Mouse (Mus musculus) urinary bladder, adult 2 months (tissue): ENCODE measurements around the gene Rnf39. TPM values are rescaled to one million over a fixed set of nuclear protein-coding genes. Genes with fewer than 3 reads are reported as not detected.
A peak's percentile ranks its signal among the peaks of the same experiment; 100 is the strongest.
"Not testable (repeated sequence)": the region's sequence is repeated elsewhere in the genome, so short reads cannot be mapped to it uniquely, and the experiment has no call there.

Experiments used
- DNase-seq: peaks from one replicate; pipeline ENCODE4 v3.0.0; 2022; ENCODE audit warnings: low spot score
- polyA plus RNA-seq: library from polyadenylated mRNA; depleted of rRNA; stranded (reverse); fragments of >200 nt; gene quantifications from 2 replicates; pipeline ENCODE4 v1.2.3, GENCODE M21; 2012; rRNA removed

The Rnf39 gene
- polyA plus RNA-seq, 1 experiment = 11.0 TPM

- no peak for DNase-seq
Observed at GRCm38 (mm10) chr17:36982253-36983155, 39.8 kb downstream of the Rnf39 start.

DNA sequence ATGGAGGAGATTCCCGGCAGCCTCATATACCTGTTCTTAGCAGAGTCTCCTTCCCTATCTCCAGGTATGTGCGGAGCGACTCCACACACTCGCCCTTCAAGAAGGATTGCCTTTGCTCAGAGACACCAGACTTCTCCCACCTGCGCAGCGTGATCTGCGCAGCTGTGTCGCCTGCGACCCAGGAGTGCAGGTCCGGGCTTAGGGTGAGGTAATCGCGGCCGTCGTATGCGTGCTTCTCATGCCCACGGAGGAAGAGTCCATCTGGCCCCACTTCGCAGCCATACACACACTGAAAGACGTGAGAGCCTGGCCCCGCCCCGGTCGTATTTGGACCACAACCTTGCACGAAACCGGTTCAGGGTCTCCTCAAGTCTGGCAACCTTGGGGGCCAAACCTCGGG is 45.8 kb downstream of the Rnf39 start:
- DNase-seq = no peak

DNA sequence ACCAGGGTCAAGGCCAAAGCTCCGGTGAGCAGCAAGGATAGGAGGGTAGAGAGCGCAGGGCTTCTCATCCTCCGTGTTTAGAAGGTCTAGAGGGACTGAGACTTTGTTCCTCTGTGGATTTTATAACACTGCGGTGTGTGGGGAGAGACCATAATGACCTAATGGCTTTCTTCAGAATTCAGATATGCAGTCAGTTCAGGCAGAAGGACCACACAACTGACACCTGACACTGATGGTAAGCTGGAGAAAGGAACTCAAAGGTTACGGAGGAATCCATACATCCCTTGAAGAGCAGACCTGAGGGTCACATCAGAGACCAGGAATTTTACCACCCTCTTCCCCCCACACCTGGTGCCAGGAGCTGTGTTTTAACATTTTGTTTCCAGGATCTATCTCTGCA is 46.7 kb downstream of the Rnf39 start, which contains the start of gene H2-M5:
Gene H2-M5 (minus strand): TSS at position 101 of the 400 bp plus-strand sequence.
- DNase-seq = no peak

DNA sequence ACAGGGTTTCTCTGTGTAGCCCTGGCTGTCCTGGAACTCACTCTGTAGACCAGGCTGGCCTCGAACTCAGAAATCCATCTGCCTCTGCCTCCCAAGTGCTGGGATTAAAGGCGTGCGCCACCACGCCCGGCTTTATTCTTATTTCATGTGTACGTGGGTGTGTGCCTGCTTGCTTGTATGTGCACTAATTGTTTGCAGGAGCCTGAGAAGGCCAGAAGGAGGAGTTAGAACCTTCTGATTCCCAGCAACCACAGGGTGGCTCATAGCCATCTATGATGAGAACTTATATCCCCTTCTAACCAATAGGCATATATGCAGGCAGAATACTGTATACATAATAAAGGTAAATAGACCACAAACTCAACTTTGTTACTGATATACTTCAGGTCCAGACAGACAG is 47.9 kb downstream of the Rnf39 start:
- not testable (repeated sequence) for DNase-seq

GRCm38 (mm10) chr17:36992336-36993104 is 49.8 kb downstream of the Rnf39 start:
- DNase-seq = no peak

DNA sequence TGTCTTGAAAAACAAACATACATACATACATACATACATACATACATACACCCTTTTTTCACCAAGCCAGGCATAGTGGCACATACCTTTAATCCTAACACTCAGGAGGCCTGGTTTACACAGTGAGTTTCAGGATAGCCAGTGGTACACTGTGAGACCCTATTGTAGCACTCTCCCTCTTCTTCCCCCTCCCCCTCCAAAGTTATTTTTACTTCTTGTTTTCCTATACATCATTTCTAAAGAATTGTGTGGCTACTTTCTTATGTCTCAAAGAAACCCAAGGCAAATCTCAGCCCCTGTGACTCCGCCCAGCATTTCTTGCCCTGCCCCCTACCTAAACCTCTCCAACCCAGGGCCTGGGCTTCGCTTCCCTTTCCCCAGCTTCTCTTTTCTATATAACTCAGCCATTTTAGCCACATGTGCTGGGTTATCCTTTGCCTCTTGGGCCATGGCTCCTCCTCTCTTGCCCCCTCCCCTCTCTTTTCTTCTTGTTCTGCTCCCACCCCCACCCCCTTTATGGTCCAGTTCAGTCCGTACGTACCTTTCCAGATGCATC is 51.1 kb downstream of the Rnf39 start:
- no peak for DNase-seq

DNA sequence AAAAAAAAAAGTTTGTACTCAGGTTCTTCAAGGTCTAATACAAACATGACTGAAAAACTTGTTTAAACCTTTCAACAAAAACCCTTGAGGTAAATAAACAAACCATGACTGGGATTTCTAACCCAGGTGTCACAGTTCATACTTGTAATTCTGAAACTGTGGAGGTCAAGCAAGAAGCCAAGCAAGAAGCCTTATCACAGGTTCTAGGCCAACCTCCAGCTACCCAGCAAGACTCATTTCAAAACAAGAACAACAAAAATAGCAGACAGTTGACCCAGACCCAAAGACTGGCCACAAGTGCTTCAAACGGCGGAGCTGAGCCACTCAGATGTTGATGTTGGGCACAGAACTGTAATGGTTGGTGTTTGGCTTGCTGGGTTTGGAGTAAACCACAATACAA is 51.8 kb downstream of the Rnf39 start:
- no peak for DNase-seq

- no peak for DNase-seq
Observed at GRCm38 (mm10) chr17:36995448-36995847, 52.7 kb downstream of the Rnf39 start.

GRCm38 (mm10) chr17:36997033-36997735 is 54.5 kb downstream of the Rnf39 start:
- peak; percentile 61 for DNase-seq

Other genes with a start within 250 kb of the Rnf39 start
- not detected in 2 replicates for gene H2-M10.5, start 170.0 kb upstream of the Rnf39 start, polyA plus RNA-seq
- not detected in 2 replicates for gene H2-M10.6, start 130.7 kb upstream of the Rnf39 start, polyA plus RNA-seq
- 39.4 and 47.1 TPM in 2 replicates for gene Trim26, start 105.8 kb upstream of the Rnf39 start, polyA plus RNA-seq
- gene Trim15, start 75.7 kb upstream of the Rnf39 start, polyA plus RNA-seq = 0.03 TPM in 1 of 2 replicates, not detected in the other
- gene Trim10, start 73.3 kb upstream of the Rnf39 start, polyA plus RNA-seq = 0.07 TPM in 2 replicates
- gene Trim40, start 52.8 kb upstream of the Rnf39 start, polyA plus RNA-seq = 0.15 and 0.41 TPM in 2 replicates
- not detected in 2 replicates for gene Trim31, start 44.8 kb upstream of the Rnf39 start, polyA plus RNA-seq
- 114 and 122 TPM in 2 replicates for gene Ppp1r11, start 8.8 kb downstream of the Rnf39 start, polyA plus RNA-seq
- gene Znrd1, start 15.6 kb downstream of the Rnf39 start, polyA plus RNA-seq = 38.3 and 39.6 TPM in 2 replicates
- 15.9 and 17.0 TPM in 2 replicates for gene Znrd1as, start 15.7 kb downstream of the Rnf39 start, polyA plus RNA-seq
- gene 2410137M14Rik, start 38.3 kb downstream of the Rnf39 start, polyA plus RNA-seq = 0.30 and 0.56 TPM in 2 replicates
- 3.0 and 3.8 TPM in 2 replicates for gene H2-M5, start 46.6 kb downstream of the Rnf39 start, polyA plus RNA-seq
- 22.6 and 32.3 TPM in 2 replicates for gene Zfp57, start 58.2 kb downstream of the Rnf39 start, polyA plus RNA-seq
- 0.11 and 0.18 TPM in 2 replicates for gene Mog, start 80.5 kb downstream of the Rnf39 start, polyA plus RNA-seq
- 72.1 and 81.4 TPM in 2 replicates for gene Gabbr1, start 103.0 kb downstream of the Rnf39 start, polyA plus RNA-seq
- gene Olfr90, start 145.6 kb downstream of the Rnf39 start, polyA plus RNA-seq = not detected in 2 replicates
- gene Olfr91, start 155.4 kb downstream of the Rnf39 start, polyA plus RNA-seq = not detected in 2 replicates
- gene Olfr92, start 177.2 kb downstream of the Rnf39 start, polyA plus RNA-seq = not detected in 2 replicates
- not detected in 2 replicates for gene Olfr93, start 218.6 kb downstream of the Rnf39 start, polyA plus RNA-seq